8 mouse cellular contexts compared by ENCODE assay signal in genomic region chr10:94514506-94515178, GRCm38 (mm10).
DNase-seq lines count a peak whose midpoint lies in the region; ATAC-seq and TF ChIP-seq lines count a peak whose summit lies in the region.

No protein-coding gene starts in this region.

- WGBS in limb, embryonic 11.5 days: under 1% methylated on average over 55 of the region's 71 CpGs
- under 1% methylated on average over 69 of the region's 71 CpGs for WGBS in midbrain, embryonic 12.5 days
- 1% methylated on average over 69 of the region's 71 CpGs for WGBS in spleen, adult 2 months

- TF ChIP-seq POLR2A in spleen, adult 2 months (IDR thresholded peaks at IDR 0.05; ENCODE audit: low read depth, low read length): no peak

- H3K4me2 ChIP-seq in limb, embryonic 11.5 days (ENCODE audit: low read depth, severe bottlenecking): peak overlapping the region; percentile 91
- peak overlapping the region; percentile 95 for H3K4me2 ChIP-seq in midbrain, embryonic 12.5 days (replicated peaks)

- peak overlapping the region; percentile 76 for H3K4me3 ChIP-seq in limb, embryonic 11.5 days (ENCODE audit: low read depth, low read length)
- peak overlapping the region; percentile 65 for H3K4me3 ChIP-seq in midbrain, embryonic 12.5 days
- peak overlapping the region; percentile 69 for H3K4me3 ChIP-seq in spleen, adult 2 months (ENCODE audit: extremely low read depth, insufficient read depth, insufficient read length)

- peaks cover 10% of the 10 kb centered on the region; the same call in 1 of the 2 replicates for H3K4me1 ChIP-seq in limb, embryonic 11.5 days (ENCODE audit: control insufficient read depth, insufficient read depth, low read length)
- H3K4me1 ChIP-seq in midbrain, embryonic 12.5 days: peaks cover 15% of the 10 kb centered on the region
- no peaks in the 10 kb centered on the region; the same call in none of the 2 replicates for H3K4me1 ChIP-seq in spleen, adult 2 months (ENCODE audit: control insufficient read depth, insufficient read depth, insufficient read length)

- H3K9ac ChIP-seq in limb, embryonic 11.5 days (ENCODE audit: low read length): peak overlapping the region; percentile 70
- peak overlapping the region; percentile 61 for H3K9ac ChIP-seq in midbrain, embryonic 12.5 days (replicated peaks)

- DNase-seq in cerebellum, adult 9-10 months: no peak
- DNase-seq in embryo, embryonic 11.5 days (ENCODE audit: low read depth, low spot score): peak; percentile 30
- DNase-seq in heart, adult 18-20 months: peak; percentile 83 to 89
- peak; percentile 68 for DNase-seq in kidney, adult 11 months
- DNase-seq in limb, embryonic 11.5 days (ENCODE audit: low spot score): peak; percentile 72
- peak in 1 of 2 experiments; percentile 60 for DNase-seq in spleen, adult 2 months (ENCODE audit: low read depth in 1 of 2, low spot score in 2 of 2)

- H3K27ac ChIP-seq in limb, embryonic 11.5 days (replicated peaks; ENCODE audit: low read depth, low read length): 0 out of 2 replicates have a peak overlapping the region, but pooled peaks have one; percentile 42
- peak overlapping the region; percentile 76 for H3K27ac ChIP-seq in midbrain, embryonic 12.5 days (replicated peaks)
- peak overlapping the region; percentile 9; the same call in 1 of the 2 replicates for H3K27ac ChIP-seq in spleen, adult 2 months (ENCODE audit: insufficient read depth, low read length)

- ATAC-seq in cerebellum, adult (ENCODE audit: insufficient number of reproducible peaks, low FRiP score, low TSS enrichment): peak; percentile 41
- peak; percentile 85 for ATAC-seq in limb, embryonic 11.5 days (ENCODE audit: insufficient number of reproducible peaks, low FRiP score, low TSS enrichment, low read depth)
- peak; percentile 88 for ATAC-seq in midbrain, embryonic 12.5 days (ENCODE audit: low FRiP score, low read depth)

- no peaks in the 10 kb centered on the region for H3K36me3 ChIP-seq in limb, embryonic 11.5 days (ENCODE audit: control insufficient read depth, insufficient read depth, low read length)
- no peaks in the 10 kb centered on the region for H3K36me3 ChIP-seq in midbrain, embryonic 12.5 days
- H3K36me3 ChIP-seq in spleen, adult 2 months (ENCODE audit: control insufficient read depth, insufficient read depth, low read length): no peaks in the 10 kb centered on the region

- peaks cover 2% of the 10 kb centered on the region; the same call in 1 of the 2 replicates for H3K27me3 ChIP-seq in limb, embryonic 11.5 days (ENCODE audit: control insufficient read depth, insufficient read depth, low read length)
- peaks cover 39% of the 10 kb centered on the region for H3K27me3 ChIP-seq in midbrain, embryonic 12.5 days
- H3K27me3 ChIP-seq in spleen, adult 2 months (ENCODE audit: control insufficient read depth, insufficient read depth, low read length): peaks cover 9% of the 10 kb centered on the region

- H3K9me3 ChIP-seq in limb, embryonic 11.5 days (ENCODE audit: control insufficient read depth, low read length): no peaks in the 10 kb centered on the region
- no peaks in the 10 kb centered on the region for H3K9me3 ChIP-seq in midbrain, embryonic 12.5 days

- TF ChIP-seq CTCF in spleen, adult 2 months (IDR thresholded peaks at IDR 0.05; ENCODE audit: extremely low read depth, insufficient read depth, insufficient read length, insufficient replicate concordance): no peak

Comparison
In these comparisons a context has a peak if more than half of its experiments do, and no peak if none do; other contexts are left out.
1. H3K27ac ChIP-seq: peak in every context shown above with its lines; median percentile 76 in midbrain, embryonic 12.5 days; 42 in limb, embryonic 11.5 days; 9 in spleen, adult 2 months.